ENCODE assay signal across 20 mouse cellular contexts in the genomic region with DNA sequence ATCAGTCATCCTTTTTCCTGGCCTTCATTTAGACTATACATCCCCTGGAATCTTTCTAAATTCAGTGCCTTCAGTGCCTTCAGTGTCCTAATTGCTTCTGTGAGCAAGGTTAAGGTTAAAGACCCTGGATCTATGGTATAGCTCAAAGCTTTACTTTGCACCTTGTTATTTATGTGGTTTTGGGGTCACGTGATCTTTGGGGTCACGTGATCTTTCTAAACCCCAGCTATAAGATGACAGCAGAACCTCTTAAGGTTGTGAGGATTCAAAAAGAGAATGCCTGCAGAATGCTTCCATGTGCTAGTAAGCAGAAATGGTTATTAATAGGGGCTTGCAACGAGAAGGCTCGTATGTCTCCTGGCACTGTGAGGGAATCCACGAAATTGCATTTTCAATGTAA. TPM values are rescaled to one million over a fixed set of nuclear protein-coding genes. Genes with fewer than 3 reads are reported as not detected.
"Had no signal": no experiment of that assay in that cellular context is flagged by ENCODE, and none has a peak within 500 bp of the region (broad histone marks: within the 10 kb centered on the region; RNA-seq: fewer than 3 reads in every experiment).

No protein-coding gene starts in this region.

- H3K4me3 ChIP-seq: intestine, embryonic 15.5 days; left cerebral cortex, adult 2 months; liver, embryonic 13.5 days; neural tube, embryonic 13.5 days had no signal

- H3K27ac ChIP-seq: intestine, embryonic 15.5 days; left cerebral cortex, adult 2 months; liver, embryonic 13.5 days; neural tube, embryonic 13.5 days had no signal

- ATAC-seq: intestine, embryonic 15.5 days had no signal

- DNase-seq: kidney, adult 11 months; kidney, postnatal 14 days; layer of hippocampus, postnatal 36 days; liver, embryonic 13.5 days; lung, adult 2 months; lung, postnatal 14 days; lung, postnatal 4 days; midbrain, embryonic 14.5 days; thymus, adult 2 months; thymus, postnatal 25 days had no signal

- H3K27me3 ChIP-seq: intestine, embryonic 15.5 days; liver, embryonic 13.5 days; neural tube, embryonic 13.5 days had no signal

- H3K9ac ChIP-seq: intestine, embryonic 15.5 days; liver, embryonic 13.5 days; neural tube, embryonic 13.5 days had no signal

- H3K4me2 ChIP-seq: intestine, embryonic 15.5 days; liver, embryonic 13.5 days; midbrain, embryonic 11.5 days; neural tube, embryonic 13.5 days had no signal

- H3K4me1 ChIP-seq: intestine, embryonic 15.5 days; liver, embryonic 13.5 days; neural tube, embryonic 13.5 days had no signal

- H3K9me3 ChIP-seq: intestine, embryonic 15.5 days; liver, embryonic 13.5 days; neural tube, embryonic 13.5 days had no signal

RNA-seq across cellular contexts. Expression of gene Cyp2c23, which starts 4.4 kb away (rescaled TPM):
- total RNA-seq: layer of hippocampus, adult 8-10 months; layer of hippocampus, postnatal 10 days; layer of hippocampus, postnatal 36 days; megakaryocyte-erythroid progenitor cell, adult 5-6 weeks; midbrain, postnatal 0 days had no signal
- polyA plus RNA-seq: midbrain, embryonic 11.5 days; midbrain, embryonic 14.5 days; midbrain, postnatal 0 days; neural tube, embryonic 13.5 days; spleen, adult 2 months; thymus, adult 2 months had no signal

RNA-seq across cellular contexts. Expression of gene Cpn1, which starts 47.0 kb away (rescaled TPM):
- total RNA-seq: megakaryocyte-erythroid progenitor cell, adult 5-6 weeks had no signal
- polyA plus RNA-seq: limb, embryonic 11.5 days had no signal
